In the genomic region with DNA sequence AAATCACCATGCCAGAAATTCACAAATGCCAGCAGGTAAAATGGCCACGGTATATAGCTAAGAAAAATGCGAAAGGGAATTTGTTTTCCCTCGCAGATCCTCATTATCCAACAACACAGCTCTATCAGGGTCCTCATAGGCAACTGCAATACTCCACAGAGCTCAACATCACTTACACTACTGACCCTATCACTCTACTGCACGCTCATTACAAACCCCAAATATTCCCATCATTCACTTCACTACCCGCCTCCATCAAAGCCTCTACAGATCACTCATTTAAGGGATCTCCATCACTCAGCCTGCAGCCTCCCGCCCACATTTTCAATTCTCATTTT, we compare ENCODE assay signal across 9 mouse cellular contexts. TPM values are rescaled to one million over a fixed set of nuclear protein-coding genes. Genes with fewer than 3 reads are reported as not detected.
A peak's percentile ranks its signal among the peaks of the same experiment; 100 is the strongest.
DNase-seq lines count a peak whose midpoint lies in the region; ATAC-seq and TF ChIP-seq lines count a peak whose summit lies in the region.
"Had no signal": no experiment of that assay in that cellular context is flagged by ENCODE, and none has a peak within 500 bp of the region (broad histone marks: within the 10 kb centered on the region; RNA-seq: fewer than 3 reads in every experiment).

No protein-coding gene starts in this region.

- H3K27ac ChIP-seq in heart, embryonic 12.5 days (ENCODE audit: poor library complexity, severe bottlenecking): no peak overlapping the region
- H3K27ac ChIP-seq in ES-Bruce4 (ENCODE audit: insufficient read depth, low read length) (no peak overlapping the region), macrophage (no peak overlapping the region)
- H3K27ac ChIP-seq in heart, embryonic 16.5 days (ENCODE audit: low read length): no peak overlapping the region

- no peak for TF ChIP-seq CTCF in ES-Bruce4 (IDR thresholded peaks at IDR 0.05; ENCODE audit: low read depth, low read length)

- H3K79me2 ChIP-seq in macrophage (ENCODE audit: inconsistent target): no peaks in the 10 kb centered on the region

- no peak for TF ChIP-seq EP300 in ES-Bruce4 (IDR thresholded peaks at IDR 0.05; ENCODE audit: insufficient read depth, low read depth, low read length)

- H3K4me3 ChIP-seq in heart, embryonic 12.5 days: peak overlapping the region; percentile 53
- H3K4me3 ChIP-seq in ES-Bruce4 (ENCODE audit: low read depth, low read length) (peak overlapping the region; percentile 63), macrophage (ENCODE audit: inconsistent target) (peak overlapping the region; percentile 39)
- peak overlapping the region; percentile 56 for H3K4me3 ChIP-seq in heart, embryonic 16.5 days (ENCODE audit: low read length)

- H3K9ac ChIP-seq in heart, embryonic 12.5 days: peak overlapping the region; percentile 51; the same call in 1 of the 2 replicates
- H3K9ac ChIP-seq in ES-Bruce4 (ENCODE audit: low read depth, poor library complexity, severe bottlenecking): peak overlapping the region; percentile 32
- peak overlapping the region; percentile 52; the same call in 1 of the 2 replicates for H3K9ac ChIP-seq in heart, embryonic 16.5 days (ENCODE audit: low read length)

- no peak for DNase-seq in heart, adult 8-10 months (ENCODE audit: low spot score)
- no peak for DNase-seq in ovary, postnatal 14 days (ENCODE audit: low spot score)
- DNase-seq in urinary bladder, postnatal 10 days (ENCODE audit: low spot score): no peak

- peak; percentile 48; the same call in 1 of the 2 replicates for ATAC-seq in heart, embryonic 12.5 days (ENCODE audit: insufficient number of reproducible peaks, low FRiP score)
- 0 out of 2 replicates have a peak, but pooled peaks have one; percentile 6 for ATAC-seq in heart, embryonic 16.5 days (replicated peaks; ENCODE audit: extremely low read depth, insufficient read depth, low FRiP score)
- ATAC-seq in granulocyte monocyte progenitor cell, adult 5-6 weeks (replicated peaks; ENCODE audit: poor library complexity, severe bottlenecking): no peak

- no peaks in the 10 kb centered on the region for H3K36me3 ChIP-seq in heart, embryonic 12.5 days
- H3K36me3 ChIP-seq in ES-Bruce4 (ENCODE audit: control insufficient read depth, insufficient read depth, low read length, poor library complexity, severe bottlenecking) (no peaks in the 10 kb centered on the region), macrophage (ENCODE audit: inconsistent target) (no peaks in the 10 kb centered on the region)
- H3K36me3 ChIP-seq in heart, embryonic 16.5 days (ENCODE audit: control insufficient read depth, insufficient read depth): no peaks in the 10 kb centered on the region
- H3K36me3 ChIP-seq: G1E had no signal

- H3K4me2 ChIP-seq in heart, embryonic 12.5 days: peak overlapping the region; percentile 64
- peak overlapping the region; percentile 70 for H3K4me2 ChIP-seq in heart, embryonic 16.5 days (ENCODE audit: low read depth, low read length)

- H3K4me1 ChIP-seq in heart, embryonic 12.5 days (replicated peaks): no peaks in the 10 kb centered on the region
- no peaks in the 10 kb centered on the region for H3K4me1 ChIP-seq in ES-Bruce4 (ENCODE audit: control insufficient read depth, insufficient read depth, low read length)
- no peaks in the 10 kb centered on the region for H3K4me1 ChIP-seq in heart, embryonic 16.5 days (ENCODE audit: control insufficient read depth, insufficient read depth, low read length)

- no peaks in the 10 kb centered on the region for H3K27me3 ChIP-seq in heart, embryonic 12.5 days (replicated peaks)
- no peaks in the 10 kb centered on the region for H3K27me3 ChIP-seq in ES-Bruce4 (ENCODE audit: control insufficient read depth, insufficient read depth, low read length, poor library complexity, severe bottlenecking)
- no peaks in the 10 kb centered on the region for H3K27me3 ChIP-seq in heart, embryonic 16.5 days (ENCODE audit: control insufficient read depth, insufficient read depth, low read length)

- H3K9me3 ChIP-seq in heart, embryonic 12.5 days (replicated peaks): no peaks in the 10 kb centered on the region
- no peaks in the 10 kb centered on the region for H3K9me3 ChIP-seq in ES-Bruce4 (replicated peaks; ENCODE audit: control insufficient read depth, insufficient read depth, low read length, poor library complexity, severe bottlenecking)
- peaks cover 2% of the 10 kb centered on the region; the same call in 1 of the 2 replicates for H3K9me3 ChIP-seq in heart, embryonic 16.5 days (replicated peaks; ENCODE audit: control insufficient read depth, low read length)
- H3K9me3 ChIP-seq: G1E had no signal

- 26% methylated on average over 6 of the region's 6 CpGs for WGBS in heart, embryonic 12.5 days
- WGBS in heart, embryonic 16.5 days: 35% methylated on average over 6 of the region's 6 CpGs
- 42% methylated on average over 6 of the region's 6 CpGs for WGBS in macrophage (ENCODE audit: missing documents)

- TF ChIP-seq POLR2A in ES-Bruce4 (IDR thresholded peaks at IDR 0.05; ENCODE audit: insufficient read depth, low read length): no peak

RNA-seq across cellular contexts. Expression of a gene that starts 0.7 kb away (rescaled TPM):
- 1.2 and 1.3 TPM in 2 replicates for polyA plus RNA-seq in heart, embryonic 12.5 days (2016; fragmentation: Nextera tagmentation; extraction: Ambion mirVana)
- total RNA-seq in heart, adult 8-10 months (2022): 1 to 10 TPM in 1 of 4 experiments, under 1 TPM in 3; 0.24 to 1.1 (median 0.39) TPM
- polyA plus RNA-seq in ES-Bruce4 (2011; ENCODE audit: insufficient read depth, insufficient read length, low read depth, missing spikeins): not detected in 2 replicates
- polyA plus RNA-seq in heart, embryonic 16.5 days (2015; fragmentation: Nextera tagmentation; extraction: Ambion mirVana): 0.60 and 0.77 TPM in 2 replicates
- 1 to 10 TPM in 7 of 26 experiments, under 1 TPM in 15, not detected in 4; 0.15 to 3.0 (median 0.78) TPM for total RNA-seq in macrophage (2018; cell fraction: chromatin; rRNA removed)
- total RNA-seq in macrophage (2018; cell fraction: cytosol; rRNA removed): under 1 TPM; 0.05 to 0.65 (median 0.22) TPM
- total RNA-seq in macrophage (2018; cell fraction: nucleus; rRNA removed): 1 to 10 TPM in 2 of 26 experiments, under 1 TPM in 18, not detected in 6; 0.06 to 1.2 (median 0.40) TPM
- 0.26 to 0.60 TPM (median 0.53 TPM) in 3 replicates for polyA plus RNA-seq in macrophage (2018)
- not detected in 2 replicates for total RNA-seq in granulocyte monocyte progenitor cell, adult 5-6 weeks (2014; fragmentation: Nextera tagmentation)
- 0.73 and 1.3 TPM in 2 replicates for total RNA-seq in granulocyte monocyte progenitor cell, adult 5-6 weeks (2017)
- total RNA-seq: G1E had no signal
- polyA plus RNA-seq: G1E had no signal

RNA-seq across cellular contexts. Expression of a gene that starts 20.4 kb away (rescaled TPM):
- not detected in 2 replicates for polyA plus RNA-seq in heart, embryonic 12.5 days (2016; fragmentation: Nextera tagmentation; extraction: Ambion mirVana)
- not detected for total RNA-seq in heart, adult 8-10 months (2022)
- polyA plus RNA-seq in ES-Bruce4 (2011; ENCODE audit: insufficient read depth, insufficient read length, low read depth, missing spikeins) (not detected in 2 replicates), macrophage (2018) (not detected in 3 replicates)
- not detected in 2 replicates for polyA plus RNA-seq in heart, embryonic 16.5 days (2015; fragmentation: Nextera tagmentation; extraction: Ambion mirVana)
- total RNA-seq in macrophage (2018; cell fraction: chromatin; rRNA removed): not detected
- total RNA-seq in macrophage (2018; cell fraction: cytosol; rRNA removed): not detected
- total RNA-seq in macrophage (2018; cell fraction: nucleus; rRNA removed): not detected
- not detected in 2 replicates for total RNA-seq in granulocyte monocyte progenitor cell, adult 5-6 weeks (2014; fragmentation: Nextera tagmentation)
- total RNA-seq in granulocyte monocyte progenitor cell, adult 5-6 weeks (2017): not detected in 2 replicates
- total RNA-seq: G1E had no signal
- polyA plus RNA-seq: G1E had no signal

RNA-seq across cellular contexts. Expression of a gene that starts 26.5 kb away (rescaled TPM):
- 4.1 and 4.4 TPM in 2 replicates for polyA plus RNA-seq in heart, embryonic 12.5 days (2016; fragmentation: Nextera tagmentation; extraction: Ambion mirVana)
- total RNA-seq in heart, adult 8-10 months (2022): 1 to 10 TPM; 2.0 to 3.6 (median 3.2) TPM
- 13.4 and 13.7 TPM in 2 replicates for polyA plus RNA-seq in ES-Bruce4 (2011; ENCODE audit: insufficient read depth, insufficient read length, low read depth, missing spikeins)
- 3.3 and 4.4 TPM in 2 replicates for polyA plus RNA-seq in heart, embryonic 16.5 days (2015; fragmentation: Nextera tagmentation; extraction: Ambion mirVana)
- 100 to 1,000 TPM in 15 of 26 experiments, 10 to 100 TPM in 11; 41.8 to 150 (median 104) TPM for total RNA-seq in macrophage (2018; cell fraction: chromatin; rRNA removed)
- total RNA-seq in macrophage (2018; cell fraction: cytosol; rRNA removed): 10 to 100 TPM in 1 of 26 experiments, 1 to 10 TPM in 25; 1.9 to 10.6 (median 6.1) TPM
- 100 to 1,000 TPM in 2 of 26 experiments, 10 to 100 TPM in 24; 30.3 to 134 (median 56.2) TPM for total RNA-seq in macrophage (2018; cell fraction: nucleus; rRNA removed)
- polyA plus RNA-seq in macrophage (2018): 4.2 to 11.0 TPM (median 7.6 TPM) in 3 replicates
- total RNA-seq in granulocyte monocyte progenitor cell, adult 5-6 weeks (2014; fragmentation: Nextera tagmentation): 19.2 and 23.4 TPM in 2 replicates
- 11.0 and 15.4 TPM in 2 replicates for total RNA-seq in granulocyte monocyte progenitor cell, adult 5-6 weeks (2017)

RNA-seq across cellular contexts. Expression of a gene that starts 27.0 kb away (rescaled TPM):
- polyA plus RNA-seq in heart, embryonic 12.5 days (2016; fragmentation: Nextera tagmentation; extraction: Ambion mirVana): not detected in 2 replicates
- not detected for total RNA-seq in heart, adult 8-10 months (2022)
- polyA plus RNA-seq in ES-Bruce4 (2011; ENCODE audit: insufficient read depth, insufficient read length, low read depth, missing spikeins) (not detected in 2 replicates), macrophage (2018) (not detected in 3 replicates)
- not detected in 2 replicates for polyA plus RNA-seq in heart, embryonic 16.5 days (2015; fragmentation: Nextera tagmentation; extraction: Ambion mirVana)
- not detected for total RNA-seq in macrophage (2018; cell fraction: chromatin; rRNA removed)
- total RNA-seq in macrophage (2018; cell fraction: cytosol; rRNA removed): not detected
- not detected for total RNA-seq in macrophage (2018; cell fraction: nucleus; rRNA removed)
- not detected in 2 replicates for total RNA-seq in granulocyte monocyte progenitor cell, adult 5-6 weeks (2014; fragmentation: Nextera tagmentation)
- total RNA-seq in granulocyte monocyte progenitor cell, adult 5-6 weeks (2017): not detected in 2 replicates
- total RNA-seq: G1E had no signal
- polyA plus RNA-seq: G1E had no signal
